Mouse (Mus musculus): ENCODE results near the gene Tex21.
"Not testable (repeated sequence)": the region's sequence is repeated elsewhere in the genome, so short reads cannot be mapped to it uniquely, and the experiment has no call there.

Tex21 gene

GRCm38 (mm10) chr12:76195912-76196708 is 50.4 kb downstream of the Tex21 start:
- DNase-seq (ENCODE audit: low spot score in 2 of 2) = peak; percentile 36 to 42

GRCm38 (mm10) chr12:76194526-76194925 is 52.0 kb downstream of the Tex21 start:
- no peak for DNase-seq (ENCODE audit: low spot score in 2 of 2)

- no peak for DNase-seq (ENCODE audit: low spot score in 2 of 2)
Observed at GRCm38 (mm10) chr12:76190940-76191339, 55.6 kb downstream of the Tex21 start.

GRCm38 (mm10) chr12:76187849-76188248 is 58.7 kb downstream of the Tex21 start:
- no peak for DNase-seq (ENCODE audit: low spot score in 2 of 2)

GRCm38 (mm10) chr12:76186473-76186872 is 60.1 kb downstream of the Tex21 start:
- DNase-seq (ENCODE audit: low spot score in 2 of 2) = no peak

- no peak for DNase-seq (ENCODE audit: low spot score in 2 of 2)
Observed at GRCm38 (mm10) chr12:76185167-76185816, 61.3 kb downstream of the Tex21 start.

- no peak for DNase-seq (ENCODE audit: low spot score in 2 of 2)
Observed at GRCm38 (mm10) chr12:76184271-76184670, 62.3 kb downstream of the Tex21 start.

GRCm38 (mm10) chr12:76182831-76183230 is 63.7 kb downstream of the Tex21 start:
- no peak for DNase-seq (ENCODE audit: low spot score in 2 of 2)

- DNase-seq (ENCODE audit: low spot score in 2 of 2) = no peak
Observed at GRCm38 (mm10) chr12:76181471-76181870, 65.1 kb downstream of the Tex21 start.

GRCm38 (mm10) chr12:76180442-76180841 is 66.1 kb downstream of the Tex21 start:
- no peak for DNase-seq (ENCODE audit: low spot score in 2 of 2)

GRCm38 (mm10) chr12:76179527-76179926 is 67.0 kb downstream of the Tex21 start:
- no peak for DNase-seq (ENCODE audit: low spot score in 2 of 2)

- DNase-seq (ENCODE audit: low spot score in 2 of 2) = no peak
Observed at GRCm38 (mm10) chr12:76179051-76179450, 67.5 kb downstream of the Tex21 start.

- DNase-seq (ENCODE audit: low spot score in 2 of 2) = peak in 1 of 2 experiments; percentile 44
Observed at GRCm38 (mm10) chr12:76177864-76178518, 68.6 kb downstream of the Tex21 start.

GRCm38 (mm10) chr12:76177000-76177863 is 69.3 kb downstream of the Tex21 start, which contains the start of gene Esr2:
Esr2 (minus strand) TSS chr12:76177259.
- DNase-seq (ENCODE audit: low spot score in 2 of 2) = no peak

- no peak for DNase-seq (ENCODE audit: low spot score in 2 of 2)
Observed at GRCm38 (mm10) chr12:76165641-76166040, 80.9 kb downstream of the Tex21 start.

GRCm38 (mm10) chr12:76152389-76152788 is 94.2 kb downstream of the Tex21 start:
- not testable (repeated sequence) for DNase-seq (ENCODE audit: low spot score in 2 of 2)
